Mouse (Mus musculus) embryonic facial prominence, embryonic 12.5 days (tissue): ENCODE results near the gene Prkca. TPM values are rescaled to one million over a fixed set of nuclear protein-coding genes. Genes with fewer than 3 reads are reported as not detected.

Source experiments
- ATAC-seq: fragments of 200-750 bp; cut with Nextera tagmentation; 2 replicates; pipeline ENCODE4 v1.8.0; 2017; ENCODE audit not compliant: insufficient number of reproducible peaks, insufficient read depth, low FRiP score, low TSS enrichment
- H3K27ac ChIP-seq: fragments of 300-500 bp; sonication (generic); 2 replicates; pipeline ENCODE4 v1.5.1; 2016; ENCODE audit warnings: mild to moderate bottlenecking
- H3K27me3 ChIP-seq: fragments of 300-500 bp; sonication (generic); 2 replicates; pipeline ENCODE4 v1.6.1; 2016; ENCODE audit warnings: mild to moderate bottlenecking, moderate library complexity
- H3K36me3 ChIP-seq: fragments of 300-500 bp; sonication (generic); 2 replicates; pipeline ENCODE4 v1.6.1; 2016; ENCODE audit warnings: mild to moderate bottlenecking
- H3K4me1 ChIP-seq: fragments of 300-500 bp; sonication (generic); 2 replicates; pipeline ENCODE4 v1.6.1; 2016
- H3K4me2 ChIP-seq: fragments of 300-500 bp; sonication (generic); replicated peaks from 2 replicates; pipeline ENCODE4 v1.6.1; 2016; ENCODE audit warnings: mild to moderate bottlenecking, moderate library complexity
- H3K4me3 ChIP-seq: fragments of 300-500 bp; sonication (generic); 2 replicates; pipeline ENCODE4 v1.5.1; 2016; ENCODE audit warnings: mild to moderate bottlenecking
- H3K9ac ChIP-seq: fragments of 300-500 bp; sonication (generic); 2 replicates; pipeline ENCODE4 v1.6.1; 2016; ENCODE audit warnings: mild to moderate bottlenecking, moderate library complexity
- H3K9me3 ChIP-seq: fragments of 300-500 bp; sonication (generic); 2 replicates; pipeline ENCODE4 v1.6.1; 2016; ENCODE audit warnings: mild to moderate bottlenecking, moderate library complexity
- WGBS: fragments of 180-500 bp; shearing (Covaris S2); methylation state at CpG from one replicate; pipeline ENCODE4 v1.1.7; 2016; 5-methylcytosine and 5-hydroxymethylcytosine counted together
- polyA plus RNA-seq: library from polyadenylated mRNA; unstranded; fragments of >200 nt; fragmentation: Nextera tagmentation; extraction: Ambion mirVana; gene quantifications from 2 replicates; pipeline ENCODE4 v1.2.1, GENCODE M21; 2016

Prkca gene
- polyA plus RNA-seq, 1 experiment from 2014 or later: 8.5 TPM

GRCm38 (mm10) chr11:108150410-108150809 lies 193.3 kb downstream of the Prkca start:
- 29% methylated on average over 7 of the region's 7 CpGs for WGBS
- H3K9ac ChIP-seq: no peak overlapping the region
- peaks cover 45% of the 10 kb centered on the region for H3K4me1 ChIP-seq
- H3K4me2 ChIP-seq: no peak overlapping the region
- no peak for ATAC-seq
- no peaks in the 10 kb centered on the region for H3K36me3 ChIP-seq
- H3K4me3 ChIP-seq: no peak overlapping the region
- H3K27me3 ChIP-seq: no peaks in the 10 kb centered on the region
- no peak overlapping the region for H3K27ac ChIP-seq
- H3K9me3 ChIP-seq: no peaks in the 10 kb centered on the region

- no peak overlapping the region for H3K4me3 ChIP-seq
- peaks cover 45% of the 10 kb centered on the region for H3K4me1 ChIP-seq
- ATAC-seq: no peak
- no peaks in the 10 kb centered on the region for H3K27me3 ChIP-seq
- H3K9ac ChIP-seq: no peak overlapping the region
- H3K9me3 ChIP-seq: no peaks in the 10 kb centered on the region
- H3K36me3 ChIP-seq: no peaks in the 10 kb centered on the region
- 70% methylated on average over 9 of the region's 9 CpGs for WGBS
- H3K27ac ChIP-seq: no peak overlapping the region
- no peak overlapping the region for H3K4me2 ChIP-seq
Measured at GRCm38 (mm10) chr11:108149187-108149586, 194.5 kb downstream of the Prkca start.

- Histone ChIP-seq H3K9ac (no peak overlapping the region), H3K27me3 (no peaks in the 10 kb centered on the region), H3K4me1 (peaks cover 45% of the 10 kb centered on the region), H3K4me3 (no peak overlapping the region), H3K27ac (peak overlapping the region; percentile 36; the same call in 1 of the 2 replicates), H3K36me3 (no peaks in the 10 kb centered on the region), H3K4me2 (no peak overlapping the region), H3K9me3 (no peaks in the 10 kb centered on the region)
- no peak for ATAC-seq
- WGBS: 19% methylated on average over 4 of the region's 4 CpGs
Measured at GRCm38 (mm10) chr11:108148491-108148890, 195.2 kb downstream of the Prkca start.

DNA sequence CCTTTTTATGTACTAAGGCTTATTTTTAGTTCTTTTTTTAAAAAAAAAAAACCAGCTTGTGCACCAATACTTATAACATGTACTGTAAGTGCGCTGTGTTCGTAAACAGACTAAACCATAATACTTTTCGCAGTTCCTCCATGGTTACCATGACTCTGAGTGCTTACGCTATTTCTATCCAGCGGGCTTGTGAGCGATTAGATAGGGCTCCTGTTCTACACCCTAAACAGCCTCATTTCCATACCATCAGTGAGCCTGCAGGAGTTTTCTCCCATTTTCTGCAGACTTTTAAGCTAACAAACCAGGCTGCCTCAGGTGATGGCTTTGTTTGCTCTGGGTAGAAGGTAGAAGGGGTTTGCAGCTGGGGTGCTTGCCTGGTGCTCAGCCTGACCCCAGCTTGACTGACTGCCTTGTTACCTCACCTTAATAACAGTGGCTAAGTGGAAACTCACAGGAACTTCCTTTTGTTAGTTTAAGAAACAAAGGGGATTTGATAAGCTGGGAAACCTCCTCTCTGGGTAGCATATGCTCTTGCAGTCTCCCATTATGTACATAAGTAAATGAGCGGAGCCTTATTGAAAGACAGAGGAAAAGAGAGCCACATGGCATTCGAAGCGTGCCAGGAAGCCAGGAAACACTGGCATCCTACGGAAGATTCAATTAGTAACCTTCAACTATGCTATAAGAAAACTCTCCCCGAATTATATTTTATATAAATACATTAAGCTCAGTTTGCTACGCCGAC lies 197.8 kb downstream of the Prkca start:
- no peak overlapping the region for H3K27ac ChIP-seq
- H3K27me3 ChIP-seq: no peaks in the 10 kb centered on the region
- peaks cover 31% of the 10 kb centered on the region for H3K4me1 ChIP-seq
- no peaks in the 10 kb centered on the region for H3K36me3 ChIP-seq
- H3K9me3 ChIP-seq: no peaks in the 10 kb centered on the region
- 64% methylated on average over 13 of the region's 13 CpGs for WGBS
- ATAC-seq: no peak
- no peak overlapping the region for H3K4me2 ChIP-seq
- no peak overlapping the region for H3K9ac ChIP-seq
- H3K4me3 ChIP-seq: no peak overlapping the region

DNA sequence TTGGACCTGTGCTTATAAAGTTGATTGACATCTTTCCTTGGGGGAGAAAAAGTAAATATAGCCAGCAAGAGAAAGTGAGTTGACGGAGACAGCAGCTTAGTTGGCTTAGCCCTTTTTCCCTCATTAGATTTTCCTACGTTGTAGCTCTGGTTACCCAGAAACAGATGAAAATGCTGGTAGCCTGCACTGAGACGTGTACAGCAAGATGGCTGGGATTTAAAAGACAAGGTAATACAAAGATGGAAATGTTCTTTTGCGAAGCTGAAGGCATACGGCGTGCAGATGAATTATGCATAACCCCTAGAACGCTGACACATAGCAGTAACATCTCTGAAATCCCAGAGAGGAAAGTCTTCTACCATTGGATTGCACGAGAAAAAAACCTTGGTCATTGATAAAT lies 198.6 kb downstream of the Prkca start:
- H3K9me3 ChIP-seq: no peaks in the 10 kb centered on the region
- H3K4me3 ChIP-seq: no peak overlapping the region
- H3K27me3 ChIP-seq: no peaks in the 10 kb centered on the region
- 65% methylated on average over 8 of the region's 8 CpGs for WGBS
- H3K4me2 ChIP-seq: no peak overlapping the region
- H3K36me3 ChIP-seq: no peaks in the 10 kb centered on the region
- peaks cover 24% of the 10 kb centered on the region for H3K4me1 ChIP-seq
- ATAC-seq: no peak
- no peak overlapping the region for H3K9ac ChIP-seq
- no peak overlapping the region for H3K27ac ChIP-seq

DNA sequence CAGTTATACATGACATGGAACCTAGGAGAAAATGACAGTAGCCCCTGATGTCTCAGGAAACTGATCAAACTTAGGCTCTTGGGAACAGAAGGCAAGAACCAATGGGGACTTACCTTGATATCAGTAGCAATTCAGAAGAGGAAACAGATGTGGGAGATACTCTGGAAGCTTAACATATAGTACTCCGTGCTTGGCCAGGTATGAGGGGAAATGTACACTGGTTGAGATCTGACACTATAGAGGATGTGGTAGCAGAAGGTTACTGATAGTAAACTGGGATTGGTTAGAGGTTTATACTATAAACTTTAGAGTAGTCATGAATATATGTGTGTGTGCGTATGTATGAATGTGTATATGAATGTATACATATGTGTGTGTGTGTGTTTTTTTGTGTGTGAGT lies 200.0 kb downstream of the Prkca start:
- Histone ChIP-seq H3K9me3 (no peaks in the 10 kb centered on the region), H3K4me1 (peaks cover 15% of the 10 kb centered on the region), H3K36me3 (no peaks in the 10 kb centered on the region), H3K9ac (no peak overlapping the region), H3K4me3 (no peak overlapping the region), H3K27me3 (no peaks in the 10 kb centered on the region), H3K27ac (no peak overlapping the region), H3K4me2 (no peak overlapping the region)
- no peak for ATAC-seq
- WGBS: 84% methylated on average over 2 of the region's 2 CpGs

DNA sequence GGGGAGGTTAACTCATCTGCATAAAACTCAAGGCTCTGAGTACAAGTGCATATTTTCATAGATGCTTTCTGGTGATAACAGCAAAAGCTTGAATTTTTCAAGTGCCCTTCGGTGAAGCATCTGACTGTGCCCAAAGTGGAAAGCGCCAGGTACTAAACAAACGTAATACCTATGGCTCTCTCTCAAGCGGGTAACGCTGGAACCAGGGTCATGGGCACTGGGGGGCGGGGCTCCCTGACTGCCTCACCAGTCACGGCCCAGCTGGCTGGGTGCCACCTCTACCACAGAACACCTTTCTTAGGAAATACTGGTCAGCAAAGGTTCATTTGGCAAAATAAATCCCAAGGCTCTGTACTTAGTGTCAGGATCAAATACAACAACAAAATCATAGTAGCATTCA lies 203.7 kb downstream of the Prkca start:
- H3K36me3 ChIP-seq: no peaks in the 10 kb centered on the region
- H3K4me3 ChIP-seq: no peak overlapping the region
- H3K4me1 ChIP-seq: peaks cover 11% of the 10 kb centered on the region; the same call in 1 of the 2 replicates
- no peaks in the 10 kb centered on the region for H3K27me3 ChIP-seq
- 78% methylated on average over 7 of the region's 7 CpGs for WGBS
- no peaks in the 10 kb centered on the region for H3K9me3 ChIP-seq
- H3K27ac ChIP-seq: no peak overlapping the region
- ATAC-seq: no peak
- no peak overlapping the region for H3K4me2 ChIP-seq
- no peak overlapping the region for H3K9ac ChIP-seq

- H3K4me3 ChIP-seq: no peak overlapping the region
- no peak for ATAC-seq
- no peaks in the 10 kb centered on the region for H3K36me3 ChIP-seq
- no peak overlapping the region for H3K27ac ChIP-seq
- H3K9me3 ChIP-seq: no peaks in the 10 kb centered on the region
- H3K27me3 ChIP-seq: no peaks in the 10 kb centered on the region
- H3K4me2 ChIP-seq: no peak overlapping the region
- peaks cover 11% of the 10 kb centered on the region; the same call in 1 of the 2 replicates for H3K4me1 ChIP-seq
- H3K9ac ChIP-seq: no peak overlapping the region
- 59% methylated on average over 3 of the region's 3 CpGs for WGBS
Measured at GRCm38 (mm10) chr11:108136341-108136740, 207.4 kb downstream of the Prkca start.

GRCm38 (mm10) chr11:108135407-108136159 lies 208.1 kb downstream of the Prkca start:
- peaks cover 11% of the 10 kb centered on the region; the same call in 1 of the 2 replicates for H3K4me1 ChIP-seq
- 14% methylated on average over 4 of the region's 4 CpGs for WGBS
- no peaks in the 10 kb centered on the region for H3K36me3 ChIP-seq
- no peaks in the 10 kb centered on the region for H3K27me3 ChIP-seq
- no peak overlapping the region for H3K4me2 ChIP-seq
- no peak overlapping the region for H3K4me3 ChIP-seq
- H3K9ac ChIP-seq: no peak overlapping the region
- no peak overlapping the region for H3K27ac ChIP-seq
- no peak for ATAC-seq
- no peaks in the 10 kb centered on the region for H3K9me3 ChIP-seq

GRCm38 (mm10) chr11:108128593-108128992 lies 215.1 kb downstream of the Prkca start:
- no peak overlapping the region for H3K27ac ChIP-seq
- no peak overlapping the region for H3K4me2 ChIP-seq
- H3K27me3 ChIP-seq: no peaks in the 10 kb centered on the region
- no peak overlapping the region for H3K9ac ChIP-seq
- H3K36me3 ChIP-seq: no peaks in the 10 kb centered on the region
- no peaks in the 10 kb centered on the region for H3K9me3 ChIP-seq
- ATAC-seq: no peak
- no peak overlapping the region for H3K4me3 ChIP-seq
- 27% methylated on average over 5 of the region's 5 CpGs for whole genome bisulfite sequencing
- H3K4me1 ChIP-seq: no peaks in the 10 kb centered on the region

DNA sequence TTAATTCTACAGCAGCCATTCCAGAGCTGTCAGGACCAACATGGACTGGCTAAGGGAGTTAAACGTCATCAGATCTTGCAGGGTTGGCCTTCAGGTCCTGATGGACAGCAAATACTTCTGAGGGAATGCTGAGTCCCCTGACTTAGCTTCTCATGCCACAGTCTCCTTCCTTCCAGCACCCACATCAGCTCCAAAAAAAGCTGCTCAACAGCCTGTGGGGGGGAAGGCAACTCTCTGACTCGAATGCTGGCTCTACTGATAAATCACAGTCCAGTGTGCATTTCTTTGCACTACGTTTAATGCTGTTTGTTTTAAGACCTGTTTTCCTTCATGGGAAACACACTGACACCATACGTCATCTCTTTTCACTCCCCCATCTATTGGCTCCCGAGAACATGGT lies 215.8 kb downstream of the Prkca start:
- 82% methylated on average over 5 of the region's 5 CpGs for WGBS
- no peaks in the 10 kb centered on the region for H3K36me3 ChIP-seq
- H3K27me3 ChIP-seq: no peaks in the 10 kb centered on the region
- H3K9me3 ChIP-seq: no peaks in the 10 kb centered on the region
- no peak for ATAC-seq
- H3K9ac ChIP-seq: no peak overlapping the region
- H3K4me3 ChIP-seq: no peak overlapping the region
- H3K4me1 ChIP-seq: no peaks in the 10 kb centered on the region
- H3K27ac ChIP-seq: no peak overlapping the region
- H3K4me2 ChIP-seq: no peak overlapping the region

DNA sequence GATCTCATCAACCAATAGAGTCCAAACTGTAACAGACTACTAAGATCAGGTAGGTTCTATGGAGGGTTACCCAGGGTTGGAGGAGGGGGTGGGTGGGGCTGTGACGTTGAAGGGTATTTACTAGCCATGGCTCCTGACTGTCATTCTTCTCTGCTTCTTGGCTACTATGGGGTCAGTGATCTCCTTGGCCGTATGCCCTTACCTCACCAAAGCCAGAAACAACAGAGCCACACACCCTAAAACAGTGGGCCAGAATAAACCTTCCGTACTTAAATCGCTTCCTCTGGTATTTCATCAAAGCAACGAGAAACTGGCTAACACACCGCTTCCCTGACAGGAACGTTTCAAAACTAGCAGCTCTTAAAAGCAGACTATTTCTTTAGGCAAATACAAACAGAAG lies 221.2 kb downstream of the Prkca start:
- H3K36me3 ChIP-seq: no peaks in the 10 kb centered on the region
- ATAC-seq: no peak
- WGBS: 75% methylated on average over 7 of the region's 7 CpGs

More for the DNA sequence above, 221.2 kb downstream of the Prkca start:
- Histone ChIP-seq H3K27ac (no peak overlapping the region), H3K9me3 (no peaks in the 10 kb centered on the region), H3K4me3 (no peak overlapping the region), H3K9ac (no peak overlapping the region), H3K27me3 (no peaks in the 10 kb centered on the region), H3K4me1 (no peaks in the 10 kb centered on the region), H3K4me2 (no peak overlapping the region)
